Mouse (Mus musculus) G1E (cell line): ENCODE measurements around the gene Ptpra. TPM values are rescaled to one million over a fixed set of nuclear protein-coding genes. Genes with fewer than 3 reads are reported as not detected.
"Not testable (repeated sequence)": the region's sequence is repeated elsewhere in the genome, so short reads cannot be mapped to it uniquely, and the experiment has no call there.

Source experiments
- ATAC-seq: 2 replicates; pipeline ENCODE4 v1.8.0; 2016; ENCODE audit warnings: mild to moderate bottlenecking; ENCODE audit not compliant: insufficient number of reproducible peaks, poor library complexity, low FRiP score, severe bottlenecking; ENCODE audit errors: extremely low read depth
- DNase-seq: peaks from one replicate; pipeline ENCODE4 v3.0.0; 2012; ENCODE audit warnings: low spot score
- H3K27me3 ChIP-seq: 2 replicates; pipeline ENCODE4 v1.6.1; 2012; ENCODE audit warnings: mild to moderate bottlenecking, low read length, inconsistent platforms; ENCODE audit not compliant: insufficient read depth
- H3K36me3 ChIP-seq: replicated peaks from 2 replicates; pipeline ENCODE3; 2012; ENCODE audit warnings: mild to moderate bottlenecking, inconsistent platforms
- H3K4me1 ChIP-seq: 2 replicates; pipeline ENCODE4 v1.6.1; 2012; ENCODE audit warnings: low read depth, low read length, inconsistent platforms, mixed read lengths; ENCODE audit not compliant: insufficient read depth
- H3K4me3 ChIP-seq: 2 replicates; pipeline ENCODE4 v1.5.1; 2012; ENCODE audit warnings: low read depth, mild to moderate bottlenecking, inconsistent platforms, low read length, moderate library complexity, mixed read lengths
- H3K9me3 ChIP-seq: replicated peaks from 2 replicates; pipeline ENCODE4 v1.6.1; 2012; ENCODE audit warnings: inconsistent platforms
- CTCF ChIP-seq: IDR thresholded peaks from 2 replicates; pipeline ENCODE4 v1.5.1; 2012; ENCODE audit warnings: low read depth, low read length, inconsistent platforms, mixed read lengths
- GATA1 ChIP-seq: IDR thresholded peaks from 2 replicates; pipeline ENCODE4 v1.6.1; 2012; ENCODE audit warnings: borderline replicate concordance, low read length, inconsistent platforms, mixed read lengths
- GATA2 ChIP-seq: IDR thresholded peaks from 2 replicates; pipeline ENCODE4 v1.6.1; 2012; ENCODE audit warnings: low read depth, low read length, inconsistent platforms, borderline replicate concordance
- POLR2AphosphoS5 ChIP-seq: IDR thresholded peaks from 2 replicates; pipeline ENCODE4 v1.6.1; 2012; ENCODE audit warnings: low read depth, low read length, inconsistent platforms; ENCODE audit not compliant: insufficient replicate concordance
- TAL1 ChIP-seq: conservative IDR thresholded peaks from 2 replicates; pipeline ENCODE4 v1.6.1; 2012; ENCODE audit warnings: low read depth, low read length, inconsistent platforms, mixed read lengths
- polyA plus RNA-seq: library from polyadenylated mRNA; stranded (reverse); fragments of >175 nt; gene quantifications from 2 replicates; pipeline ENCODE4 v1.2.3, GENCODE M21; 2012
- total RNA-seq, 2 experiments: library from RNA; stranded (forward) in 1 of 2; stranded (reverse) in 1 of 2; fragments of 200-1000 nt in 1 of 2; fragments of >200 nt in 1 of 2; fragmentation: Nextera tagmentation in 1 of 2; gene quantifications; 2 replicates each; pipeline ENCODE4 v1.2.3; 2014 to 2017

Ptpra gene
- total and polyA plus RNA-seq, 3 experiments = 22.6 to 119 (median 97.7) TPM

DNA sequence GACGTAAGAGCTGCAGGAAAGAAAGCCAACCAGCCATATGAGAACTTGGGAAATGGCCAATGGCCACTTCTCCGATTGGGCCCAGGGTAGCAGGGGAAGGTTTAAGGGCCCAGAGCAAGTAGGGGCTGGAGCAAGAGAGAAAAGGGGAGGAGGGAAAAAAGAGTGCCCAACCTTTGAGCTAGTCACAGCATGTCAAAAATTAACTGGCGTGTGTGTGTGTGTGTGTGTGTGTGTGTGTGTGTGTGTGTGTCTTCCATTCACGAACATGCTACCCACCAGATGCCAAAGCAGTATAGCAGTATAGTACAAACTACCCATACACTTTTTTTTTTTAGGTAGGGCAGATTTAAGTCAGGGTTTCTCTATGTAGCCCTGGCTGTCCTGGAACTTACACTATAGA, 118.8 kb downstream of the Ptpra start:
- DNase-seq (no peak), ATAC-seq (no peak)
- no peaks in the 10 kb centered on the region for H3K9me3 ChIP-seq
- no peak overlapping the region for H3K4me3 ChIP-seq
- peaks cover 16% of the 10 kb centered on the region for H3K27me3 ChIP-seq
- peaks cover 23% of the 10 kb centered on the region for H3K4me1 ChIP-seq
- TF ChIP-seq GATA2 = no peak
- no peak for TF ChIP-seq GATA1
- no peak for TF ChIP-seq CTCF
- no peak for TF ChIP-seq TAL1
- TF ChIP-seq POLR2AphosphoS5 = no peak
- peaks cover 36% of the 10 kb centered on the region for H3K36me3 ChIP-seq

DNA sequence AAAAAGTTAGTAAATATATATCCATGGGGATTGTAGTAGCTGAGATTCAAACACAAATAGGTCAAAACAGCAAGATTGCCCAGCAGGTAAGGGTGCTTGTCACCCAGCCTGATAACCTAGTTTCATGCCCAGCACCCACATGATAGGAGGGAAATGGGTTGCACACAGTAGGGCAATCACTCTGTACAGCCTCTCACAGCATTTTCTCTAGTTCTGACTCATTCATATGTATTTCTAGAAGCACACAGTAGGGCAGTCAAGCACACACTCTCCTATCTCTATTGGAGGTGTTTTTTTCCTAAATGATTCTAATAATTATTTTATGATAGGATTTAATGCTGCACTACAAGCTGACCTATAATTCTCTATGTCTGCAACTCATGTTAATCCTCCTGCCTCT, 119.8 kb downstream of the Ptpra start:
- no peak overlapping the region for H3K4me3 ChIP-seq
- TF ChIP-seq CTCF = no peak
- no peak for TF ChIP-seq TAL1
- no peak for TF ChIP-seq GATA2
- no peak for TF ChIP-seq POLR2AphosphoS5
- TF ChIP-seq GATA1 = no peak
- ATAC-seq = no peak
- peaks cover 14% of the 10 kb centered on the region for H3K4me1 ChIP-seq
- no peaks in the 10 kb centered on the region for H3K9me3 ChIP-seq
- H3K36me3 ChIP-seq = peaks cover 30% of the 10 kb centered on the region
- DNase-seq = no peak
- peaks cover 19% of the 10 kb centered on the region for H3K27me3 ChIP-seq

DNA sequence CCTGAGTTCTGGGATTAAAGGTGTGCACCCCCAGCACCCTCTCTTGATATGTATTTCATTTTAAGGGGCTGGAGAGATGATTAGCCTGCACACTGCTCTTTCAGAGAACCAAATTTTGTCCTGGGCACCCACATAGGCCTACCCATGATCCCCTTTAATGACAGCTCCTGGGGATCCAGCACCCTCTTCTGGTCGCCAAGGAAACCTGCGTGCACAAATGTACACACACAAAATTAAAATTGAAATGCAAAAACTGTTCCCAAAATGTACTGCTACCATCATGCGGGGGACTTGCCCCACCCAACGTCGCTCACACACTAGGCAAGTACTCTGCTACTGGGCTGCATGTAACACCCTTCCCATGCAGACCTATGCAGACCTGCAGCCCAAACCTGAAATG, 124.9 kb downstream of the Ptpra start:
- TF ChIP-seq TAL1 (no peak), GATA1 (no peak), CTCF (no peak), POLR2AphosphoS5 (no peak), GATA2 (no peak)
- ATAC-seq (no peak), DNase-seq (no peak)
- Histone ChIP-seq H3K36me3 (no peaks in the 10 kb centered on the region), H3K4me3 (no peak overlapping the region), H3K27me3 (peaks cover 58% of the 10 kb centered on the region), H3K9me3 (no peaks in the 10 kb centered on the region), H3K4me1 (peaks cover 11% of the 10 kb centered on the region)

- ATAC-seq (no peak), DNase-seq (no peak)
- TF ChIP-seq GATA1 = no peak
- TF ChIP-seq GATA2 = no peak
- no peak for TF ChIP-seq TAL1
- no peak for TF ChIP-seq CTCF
- TF ChIP-seq POLR2AphosphoS5 = no peak
- peaks cover 13% of the 10 kb centered on the region for H3K4me1 ChIP-seq
- H3K36me3 ChIP-seq = no peaks in the 10 kb centered on the region
- H3K27me3 ChIP-seq = peaks cover 64% of the 10 kb centered on the region
- no peaks in the 10 kb centered on the region for H3K9me3 ChIP-seq
- no peak within 1 kb of the TSS for H3K4me3 ChIP-seq
Measured at GRCm38 (mm10) chr2:130575873-130576272, 125.8 kb downstream of the Ptpra start, which contains the start of gene Oxt. Oxt (plus strand) TSS chr2:130576173.

DNA sequence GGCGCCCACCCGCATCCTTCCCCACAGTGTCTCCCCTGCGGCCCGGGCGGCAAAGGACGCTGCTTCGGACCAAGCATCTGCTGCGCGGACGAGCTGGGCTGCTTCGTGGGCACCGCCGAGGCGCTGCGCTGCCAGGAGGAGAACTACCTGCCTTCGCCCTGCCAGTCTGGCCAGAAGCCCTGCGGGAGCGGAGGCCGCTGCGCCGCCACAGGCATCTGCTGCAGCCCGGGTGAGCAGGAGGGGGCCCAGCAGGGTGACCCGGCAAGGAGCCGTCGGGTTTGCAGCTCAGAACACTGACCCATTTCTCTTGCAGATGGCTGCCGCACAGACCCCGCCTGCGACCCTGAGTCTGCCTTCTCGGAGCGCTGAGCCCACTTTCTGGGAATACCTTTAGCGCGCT, 126.5 kb downstream of the Ptpra start:
- not testable (repeated sequence) for ATAC-seq, H3K36me3 ChIP-seq, H3K9me3 ChIP-seq, DNase-seq, H3K4me3 ChIP-seq
- H3K4me1 ChIP-seq = peaks cover 13% of the 10 kb centered on the region
- H3K27me3 ChIP-seq = peaks cover 69% of the 10 kb centered on the region

GRCm38 (mm10) chr2:130577021-130577420, 126.9 kb downstream of the Ptpra start:
- H3K27me3 ChIP-seq = peaks cover 73% of the 10 kb centered on the region
- H3K4me1 ChIP-seq = peaks cover 13% of the 10 kb centered on the region
- DNase-seq = no peak
- TF ChIP-seq GATA2 = no peak
- no peak for TF ChIP-seq POLR2AphosphoS5
- TF ChIP-seq CTCF = no peak
- TF ChIP-seq TAL1 = no peak
- TF ChIP-seq GATA1 = no peak
- no peak for ATAC-seq
- no peak overlapping the region for H3K4me3 ChIP-seq
- H3K9me3 ChIP-seq = no peaks in the 10 kb centered on the region
- no peaks in the 10 kb centered on the region for H3K36me3 ChIP-seq

DNA sequence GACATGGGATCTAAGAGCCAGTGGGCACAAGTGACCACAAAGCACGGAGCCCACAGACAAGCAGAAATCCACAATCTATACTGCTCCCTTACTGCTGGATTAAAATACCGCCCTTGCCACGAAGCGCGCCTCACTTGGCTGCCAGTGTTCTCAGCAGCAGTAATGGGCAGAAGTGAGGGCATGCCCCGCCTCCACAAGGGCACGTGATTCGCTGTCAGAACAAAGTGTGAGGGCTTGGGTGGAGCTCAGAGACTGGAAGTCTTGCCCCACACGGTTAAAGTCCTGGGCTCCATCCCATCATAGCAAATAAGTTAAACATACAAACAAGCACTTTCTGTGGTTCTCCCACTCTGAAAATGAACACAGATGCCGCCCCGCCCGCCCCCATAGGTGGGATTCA, 127.6 kb downstream of the Ptpra start:
- peaks cover 75% of the 10 kb centered on the region for H3K27me3 ChIP-seq
- H3K4me3 ChIP-seq = no peak overlapping the region
- DNase-seq (no peak), ATAC-seq (no peak)
- peaks cover 13% of the 10 kb centered on the region for H3K4me1 ChIP-seq
- TF ChIP-seq GATA2 (no peak), TAL1 (no peak), GATA1 (no peak), CTCF (no peak), POLR2AphosphoS5 (no peak)
- no peaks in the 10 kb centered on the region for H3K36me3 ChIP-seq
- H3K9me3 ChIP-seq = no peaks in the 10 kb centered on the region
